Mouse (Mus musculus) spleen, embryonic (tissue): ENCODE results near the gene 3110021N24Rik.

Experiments
- CTCF ChIA-PET: fragments of 350-600 bp; sonication (Branson Sonifier 250); formaldehyde crosslinking; loops from one replicate; lab custom pipeline; 2022; lab: Charles Lee

The 3110021N24Rik gene

DNA sequence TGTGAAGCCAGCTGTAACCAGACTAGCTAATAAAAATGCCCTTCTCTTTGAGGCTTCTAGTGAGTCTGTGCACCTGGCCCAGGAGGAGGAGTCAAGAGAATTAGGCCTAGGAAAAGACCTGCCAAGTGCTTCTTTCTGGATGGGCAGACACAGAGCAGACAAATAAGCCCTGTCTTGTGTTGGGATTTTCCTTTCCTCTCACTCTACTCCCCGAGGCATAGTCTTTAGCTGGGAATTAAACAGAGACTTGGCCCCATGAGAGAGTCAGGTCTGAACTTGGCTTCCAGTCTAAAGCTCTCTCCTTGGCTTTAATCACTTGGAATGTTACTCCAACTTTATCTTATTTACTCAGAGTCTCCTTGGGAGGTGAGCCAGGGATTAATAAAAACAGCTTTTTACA is 74.5 kb downstream of the 3110021N24Rik start:
- CTCF ChIA-PET, result no interaction called here

- CTCF ChIA-PET, result no interaction called here
Measured at GRCm38 (mm10) chr4:108796701-108797100, 77.3 kb downstream of the 3110021N24Rik start.

DNA sequence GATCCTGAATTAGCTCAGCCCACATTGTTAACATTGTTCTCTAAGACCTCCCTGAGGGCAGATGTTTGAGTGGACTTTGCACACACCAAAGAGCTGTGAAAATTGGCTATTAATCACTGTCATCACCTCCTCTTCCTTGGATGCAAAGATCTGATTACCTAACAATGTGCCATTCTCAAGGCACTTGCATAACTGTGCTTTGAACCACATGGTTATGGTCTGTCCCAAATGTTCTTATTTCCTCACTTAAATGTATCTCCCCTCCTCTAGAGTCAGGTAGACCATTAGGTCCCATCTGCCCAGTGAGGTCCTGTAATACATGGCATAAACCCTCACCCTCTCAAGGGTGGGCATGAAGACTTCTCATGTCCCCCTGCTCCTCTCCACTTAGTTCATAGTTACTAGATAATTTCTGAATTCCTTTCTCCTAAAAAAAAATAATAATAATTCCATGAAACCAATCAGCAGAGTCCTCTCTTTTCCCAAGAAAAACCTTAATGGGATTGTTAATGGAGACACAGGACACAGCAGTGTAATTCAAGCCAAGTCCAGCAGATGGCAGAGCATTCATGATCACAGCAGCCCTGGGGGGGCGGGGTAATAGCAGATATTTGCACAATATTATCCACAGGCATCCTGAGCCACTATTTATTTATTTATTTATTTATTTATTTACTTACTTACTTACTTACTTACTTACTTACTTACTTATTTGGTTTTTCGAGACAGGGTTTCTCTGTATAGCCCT is 78.8 kb downstream of the 3110021N24Rik start:
- CTCF ChIA-PET, result no interaction called here

DNA sequence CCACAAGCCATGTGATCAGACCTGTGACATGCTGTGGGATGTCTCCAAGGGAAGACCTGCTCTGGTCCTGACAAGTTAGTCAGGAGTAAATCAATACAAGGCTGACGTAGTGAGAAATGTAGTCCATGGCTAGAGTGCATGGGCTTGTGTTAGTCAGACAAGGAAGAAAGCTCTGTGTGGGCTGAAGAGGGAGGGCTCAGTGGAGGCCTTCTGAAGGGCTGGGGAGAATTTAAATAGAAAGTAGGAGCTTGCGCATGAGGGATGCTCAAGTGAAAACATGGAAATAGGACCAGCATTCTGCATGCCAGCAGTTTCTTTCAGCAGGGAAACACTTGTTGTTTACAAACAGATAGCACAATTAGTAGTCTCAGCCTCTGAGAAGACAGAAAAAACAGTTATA is 84.1 kb downstream of the 3110021N24Rik start:
- CTCF ChIA-PET, result no interaction called here

- CTCF ChIA-PET, result no interaction called here
Measured at GRCm38 (mm10) chr4:108811142-108811541, 91.7 kb downstream of the 3110021N24Rik start.

- CTCF ChIA-PET, result no interaction called here
Measured at GRCm38 (mm10) chr4:108811550-108811949, 92.1 kb downstream of the 3110021N24Rik start.

- CTCF ChIA-PET, result no interaction called here
Measured at GRCm38 (mm10) chr4:108825677-108826076, 106.2 kb downstream of the 3110021N24Rik start.

DNA sequence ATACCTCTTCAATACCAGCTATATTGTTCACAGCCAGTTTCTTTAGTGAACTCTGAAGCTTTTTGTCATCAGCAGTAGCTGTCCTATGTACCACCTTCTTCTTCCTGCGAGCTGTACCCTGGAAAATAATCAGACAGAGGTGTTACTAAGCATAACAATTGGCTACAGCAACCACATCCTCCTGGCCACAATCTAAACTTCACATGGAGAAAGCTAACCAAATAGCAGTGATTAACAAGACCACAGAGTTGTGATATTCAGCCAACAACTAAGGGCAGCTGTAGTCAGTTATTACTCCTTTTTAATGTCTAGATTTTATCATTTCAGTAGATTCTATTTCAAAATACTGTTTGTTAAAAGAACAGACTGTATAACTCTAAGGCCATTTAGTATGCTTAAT is 106.6 kb downstream of the 3110021N24Rik start:
- CTCF ChIA-PET, result no interaction called here

DNA sequence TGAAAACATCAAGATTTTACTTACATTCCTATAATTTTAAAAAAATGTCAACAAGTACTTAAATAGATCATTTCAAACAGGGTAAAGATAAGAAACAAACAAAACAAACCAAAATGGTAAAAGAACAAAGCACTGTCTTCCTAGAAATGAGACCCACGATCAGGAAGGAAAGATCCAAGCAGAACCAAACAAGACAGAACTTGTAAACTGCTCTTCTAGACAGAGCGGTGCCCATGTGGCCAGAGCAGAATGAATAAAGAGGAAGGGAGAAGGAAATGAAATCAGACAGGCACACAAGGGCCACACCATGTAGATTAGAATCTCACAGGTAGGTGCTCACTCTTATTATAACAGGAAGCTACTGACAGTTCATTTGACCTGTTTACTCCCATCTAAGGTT is 107.2 kb downstream of the 3110021N24Rik start:
- CTCF ChIA-PET, result no interaction called here

GRCm38 (mm10) chr4:108830698-108831097 is 111.2 kb downstream of the 3110021N24Rik start:
- CTCF ChIA-PET, result no interaction called here
